Mouse (Mus musculus) small intestine, adult 2 months (tissue): ENCODE measurements around the gene RPS10-NUDT3. TPM values are rescaled to one million over a fixed set of nuclear protein-coding genes. Genes with fewer than 3 reads are reported as not detected.

Source experiments
- H3K27ac ChIP-seq: fragments of 200-500 bp; 2 replicates; pipeline ENCODE4 v1.5.1; 2012; ENCODE audit warnings: low read depth, low read length, control low read depth, inconsistent platforms; ENCODE audit not compliant: insufficient read depth
- H3K27me3 ChIP-seq: fragments of 200-500 bp; 2 replicates; pipeline ENCODE4 v1.6.1; 2012; ENCODE audit warnings: mild to moderate bottlenecking, moderate library complexity, low read length, inconsistent platforms; ENCODE audit not compliant: control insufficient read depth, insufficient read depth
- H3K36me3 ChIP-seq: fragments of 200-500 bp; 2 replicates; pipeline ENCODE4 v1.6.1; 2012; ENCODE audit warnings: mild to moderate bottlenecking, low read length, control low read depth, inconsistent platforms; ENCODE audit not compliant: control insufficient read depth, insufficient read depth
- H3K4me1 ChIP-seq: fragments of 200-500 bp; 2 replicates; pipeline ENCODE4 v1.6.1; 2012; ENCODE audit warnings: low read length, inconsistent platforms, mixed read lengths; ENCODE audit not compliant: control insufficient read depth, insufficient read depth, insufficient read length
- H3K4me3 ChIP-seq: fragments of 200-500 bp; 2 replicates; pipeline ENCODE4 v1.5.1; 2012; ENCODE audit warnings: low read depth, mild to moderate bottlenecking, control low read depth, inconsistent platforms, low read length, moderate library complexity
- CTCF ChIP-seq: fragments of 200-500 bp; IDR thresholded peaks from 2 replicates; pipeline ENCODE4 v1.5.1; 2012; ENCODE audit warnings: low read depth, mild to moderate bottlenecking, control low read depth, inconsistent platforms, low read length, moderate library complexity, mixed read lengths; ENCODE audit not compliant: insufficient replicate concordance, insufficient read length; ENCODE audit errors: extremely low read depth
- POLR2A ChIP-seq: fragments of 200-500 bp; IDR thresholded peaks from 2 replicates; pipeline ENCODE4 v1.6.1; 2012; ENCODE audit warnings: low read depth, mild to moderate bottlenecking, control low read depth, inconsistent platforms, low read length, moderate library complexity
- whole genome bisulfite sequencing: fragments of 180-500 bp; shearing (Covaris S2); methylation state at CpG from one replicate; pipeline ENCODE4 v1.1.7; 2018; 5-methylcytosine and 5-hydroxymethylcytosine counted together
- polyA plus RNA-seq: library from polyadenylated mRNA; depleted of rRNA; stranded (reverse); fragments of >200 nt; gene quantifications from 2 replicates; pipeline ENCODE4 v1.2.3, GENCODE M21; 2012

The RPS10-NUDT3 gene
- polyA plus RNA-seq, 1 experiment: not detected

DNA sequence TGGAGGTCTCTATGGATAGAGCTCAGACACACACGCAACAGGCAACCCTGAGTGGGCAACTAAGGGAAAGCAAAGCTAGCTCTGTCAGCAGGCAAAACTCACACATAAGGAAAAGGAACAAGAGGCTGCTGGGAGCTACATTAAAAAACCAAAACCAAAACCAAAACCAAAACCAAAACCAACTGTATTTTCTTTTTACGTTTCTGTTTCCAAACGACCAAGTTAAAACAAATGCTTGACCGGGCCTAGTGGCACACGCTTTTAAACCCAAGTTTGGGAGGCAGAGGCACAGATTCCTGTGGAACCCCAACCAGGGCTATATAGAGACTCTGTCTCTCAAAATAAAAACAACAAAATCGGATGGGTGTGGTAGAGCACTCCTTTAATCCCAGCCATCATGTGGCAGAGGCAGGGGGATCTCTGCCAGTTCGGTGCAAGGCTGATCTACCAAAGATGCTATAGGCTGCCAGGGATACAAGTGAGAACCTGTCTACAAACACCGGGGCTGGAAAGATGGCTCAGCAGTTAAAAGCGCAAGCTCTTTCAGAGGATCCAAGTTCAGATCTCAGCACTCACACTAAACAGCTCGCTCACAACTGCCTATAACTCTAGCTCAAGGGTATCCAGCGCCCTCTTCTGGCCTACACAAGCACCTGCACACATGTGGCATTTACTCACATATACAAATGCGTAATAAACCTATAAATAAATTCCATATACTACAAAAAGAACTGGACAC lies 43.0 kb downstream of the RPS10-NUDT3 start:
- H3K4me3 ChIP-seq: no peak overlapping the region; the same call in 1 of the 2 replicates
- WGBS: 62% methylated on average over 12 of the region's 12 CpGs

DNA sequence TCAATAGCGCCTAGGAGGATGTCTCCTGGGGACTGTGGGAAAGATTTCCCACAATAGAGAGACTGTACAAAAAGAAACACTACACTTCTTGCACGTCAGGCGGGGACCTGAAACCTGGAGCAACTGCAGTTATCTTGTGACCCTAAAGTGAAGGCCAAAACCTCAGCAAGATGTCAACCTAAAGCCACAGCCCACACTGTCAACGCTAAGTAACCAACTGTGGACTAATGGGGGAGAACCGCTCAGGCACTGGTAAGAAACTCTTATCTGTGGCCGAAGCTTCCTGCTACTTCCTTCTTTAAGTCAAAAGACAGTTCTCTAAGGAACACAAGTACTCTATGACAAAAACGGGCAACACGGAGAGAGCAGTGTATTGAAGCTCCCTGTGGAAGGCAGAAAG lies 46.8 kb downstream of the RPS10-NUDT3 start:
- TF ChIP-seq CTCF (no peak), POLR2A (no peak)
- Histone ChIP-seq H3K27me3 (no peaks in the 10 kb centered on the region), H3K27ac (no peak overlapping the region), H3K4me1 (peaks cover 9% of the 10 kb centered on the region), H3K36me3 (peaks cover 9% of the 10 kb centered on the region; the same call in 1 of the 2 replicates), H3K4me3 (no peak overlapping the region)
- 75% methylated on average over 8 of the region's 8 CpGs for WGBS

More for the DNA sequence above, 43.0 kb downstream of the RPS10-NUDT3 start:
- Histone ChIP-seq H3K36me3 (peaks cover 23% of the 10 kb centered on the region), H3K27me3 (no peaks in the 10 kb centered on the region), H3K4me1 (peaks cover 9% of the 10 kb centered on the region), H3K27ac (peak overlapping the region; percentile 71)
- TF ChIP-seq CTCF (peak; percentile 43; the same call in 1 of the 2 replicates), POLR2A (no peak)

DNA sequence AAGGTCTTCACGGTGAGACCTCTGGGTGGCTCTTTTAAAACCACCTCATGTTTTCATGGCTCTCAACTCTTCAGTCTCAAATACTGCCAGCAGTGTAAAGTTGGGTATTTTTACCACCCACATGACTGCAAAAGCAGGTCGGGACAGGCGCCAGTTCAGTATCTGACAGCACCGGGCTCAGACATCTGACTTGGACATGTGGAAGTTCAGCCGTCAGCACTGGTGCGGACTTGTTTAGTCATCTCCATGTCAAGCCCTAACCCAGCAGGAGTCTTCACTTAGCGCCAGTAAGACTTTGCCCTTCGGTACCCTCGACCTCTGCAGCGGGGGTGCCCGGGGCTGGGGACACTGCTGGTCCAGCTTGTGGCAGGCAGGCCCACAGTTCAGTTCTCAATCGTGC lies 47.8 kb downstream of the RPS10-NUDT3 start:
- TF ChIP-seq CTCF: no peak
- no peak for TF ChIP-seq POLR2A
- Histone ChIP-seq H3K36me3 (peaks cover 13% of the 10 kb centered on the region; the same call in 1 of the 2 replicates), H3K27me3 (no peaks in the 10 kb centered on the region), H3K4me1 (peaks cover 8% of the 10 kb centered on the region), H3K27ac (no peak overlapping the region), H3K4me3 (no peak overlapping the region)
- 84% methylated on average over 12 of the region's 12 CpGs for WGBS

DNA sequence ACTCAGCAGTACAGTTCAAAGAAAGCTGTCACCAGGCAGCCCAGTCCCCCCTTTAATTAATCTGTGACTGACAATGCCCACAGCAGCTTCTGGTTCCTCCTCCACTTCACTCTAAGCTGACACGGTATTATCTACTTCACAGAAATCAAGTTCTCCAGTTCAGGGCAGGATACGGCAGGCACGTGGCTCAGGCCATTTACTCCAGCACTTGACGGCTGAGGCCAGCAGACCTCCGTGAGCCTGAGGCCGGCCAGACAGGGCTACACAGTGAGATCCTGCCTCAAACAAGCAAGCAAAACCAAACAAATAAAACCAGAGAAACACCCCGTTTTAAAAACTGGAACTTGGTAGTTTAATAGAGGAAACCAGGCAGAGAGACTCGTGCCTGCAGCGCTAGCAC lies 48.4 kb downstream of the RPS10-NUDT3 start:
- no peak overlapping the region for H3K27ac ChIP-seq
- H3K4me1 ChIP-seq: peaks cover 5% of the 10 kb centered on the region
- H3K27me3 ChIP-seq: no peaks in the 10 kb centered on the region
- WGBS: 77% methylated on average over 9 of the region's 9 CpGs
- no peak for TF ChIP-seq POLR2A
- H3K36me3 ChIP-seq: peaks cover 17% of the 10 kb centered on the region
- H3K4me3 ChIP-seq: no peak overlapping the region

DNA sequence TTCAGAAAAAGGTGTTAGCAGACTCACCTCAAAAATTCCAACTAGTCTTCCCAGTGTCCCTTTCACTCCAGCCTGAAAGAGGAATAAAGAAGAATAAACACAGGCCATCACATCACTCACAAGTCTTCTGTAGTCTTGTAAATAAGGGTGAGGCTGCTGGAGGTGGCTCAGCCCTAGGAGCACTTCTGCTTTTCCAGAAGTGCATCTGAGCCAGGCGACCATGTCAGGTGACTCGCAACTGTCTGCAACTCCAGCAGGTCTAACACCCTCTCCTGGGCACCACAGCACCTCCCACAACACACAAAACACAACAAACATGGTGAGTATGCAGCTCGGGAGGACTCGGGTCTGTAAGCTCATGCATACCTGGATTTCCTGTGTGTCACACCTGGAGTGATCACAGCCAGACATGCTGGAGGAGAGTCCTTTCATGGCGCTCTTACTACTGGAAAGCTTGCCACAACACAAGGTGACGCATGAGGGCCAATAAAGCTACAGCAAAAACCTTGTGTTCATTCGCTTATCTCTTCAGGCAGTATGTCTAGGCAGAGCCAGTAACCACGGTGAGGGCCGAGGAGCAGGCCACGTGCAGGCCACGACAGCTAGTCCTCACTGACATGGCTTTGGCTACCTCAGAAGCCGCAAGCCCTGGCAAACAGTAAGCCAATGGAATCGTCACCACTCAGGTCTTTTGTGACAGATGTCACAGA lies 51.7 kb downstream of the RPS10-NUDT3 start:
- TF ChIP-seq POLR2A (no peak), CTCF (no peak)
- 84% methylated on average over 13 of the region's 13 CpGs for WGBS

DNA sequence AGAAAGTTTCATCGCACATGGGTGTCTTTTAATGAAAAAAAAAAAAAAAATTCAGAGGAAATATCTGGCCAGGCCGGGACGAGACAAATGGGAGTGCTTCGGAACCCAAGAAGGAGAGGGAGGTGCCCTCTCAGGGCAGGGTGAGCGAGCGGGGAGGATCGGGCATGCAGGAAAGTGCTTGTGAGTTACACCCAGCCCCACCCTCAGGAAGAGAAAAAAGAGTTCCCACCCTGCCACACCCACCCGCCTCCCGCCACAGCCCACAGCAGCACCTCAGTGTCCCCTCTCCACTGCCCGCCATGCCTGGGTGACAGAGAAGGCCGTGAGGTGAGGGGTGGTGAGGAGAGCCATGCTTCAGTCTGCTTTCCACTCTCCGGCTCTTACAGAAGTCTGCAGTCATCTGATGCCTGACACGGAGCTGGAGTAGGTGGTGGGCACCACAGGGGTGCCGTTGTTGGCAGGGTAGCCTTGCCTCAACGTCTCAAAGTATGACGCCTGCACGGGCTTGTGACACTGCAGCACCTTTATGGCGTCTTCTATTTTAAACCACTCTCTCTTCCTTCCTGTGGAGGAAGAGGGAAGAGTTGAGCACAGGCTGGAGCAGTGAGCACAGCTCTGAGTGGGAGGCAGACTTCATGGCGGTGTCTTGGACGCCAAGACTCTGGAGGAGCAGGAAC lies 54.5 kb downstream of the RPS10-NUDT3 start:
- Histone ChIP-seq H3K4me3 (no peak overlapping the region), H3K36me3 (peaks cover 42% of the 10 kb centered on the region), H3K27me3 (no peaks in the 10 kb centered on the region), H3K4me1 (no peaks in the 10 kb centered on the region; the same call in 1 of the 2 replicates), H3K27ac (no peak overlapping the region)
- TF ChIP-seq CTCF (no peak), POLR2A (no peak)
- 87% methylated on average over 20 of the region's 20 CpGs for WGBS

More for the DNA sequence above, 51.7 kb downstream of the RPS10-NUDT3 start:
- Histone ChIP-seq H3K4me1 (peaks cover 2% of the 10 kb centered on the region), H3K27ac (no peak overlapping the region), H3K36me3 (peaks cover 37% of the 10 kb centered on the region), H3K4me3 (no peak overlapping the region), H3K27me3 (no peaks in the 10 kb centered on the region)

DNA sequence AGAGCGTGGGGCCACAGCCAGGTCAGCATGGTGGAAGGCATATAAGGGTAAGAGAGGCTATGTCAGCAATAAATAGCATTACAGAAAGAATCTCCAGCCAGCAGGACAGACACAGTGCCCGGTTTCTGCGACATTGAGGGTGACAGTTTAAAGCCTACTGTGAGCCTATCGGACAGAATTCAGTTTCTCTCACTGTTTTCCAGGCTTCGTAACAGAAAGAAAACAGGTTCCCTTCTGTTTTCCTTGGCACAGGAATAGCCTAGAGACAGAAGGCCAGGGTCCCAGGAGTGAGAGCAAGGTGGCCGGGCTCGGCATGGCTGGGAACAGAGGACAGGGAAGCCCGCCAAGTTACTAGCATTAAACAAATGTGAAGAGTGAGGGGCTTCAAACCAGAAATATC lies 55.2 kb downstream of the RPS10-NUDT3 start:
- TF ChIP-seq CTCF (no peak), POLR2A (no peak)
- WGBS: 92% methylated on average over 8 of the region's 8 CpGs
- Histone ChIP-seq H3K27me3 (no peaks in the 10 kb centered on the region), H3K27ac (no peak overlapping the region), H3K4me1 (no peaks in the 10 kb centered on the region; the same call in 1 of the 2 replicates), H3K36me3 (peaks cover 41% of the 10 kb centered on the region), H3K4me3 (no peak overlapping the region)
